Mouse (Mus musculus) kidney, adult 8-10 months (tissue): ENCODE results near the gene Galnt11.

ENCODE experiments used
- DNase-seq, 2 experiments: peaks; one replicate each; pipeline ENCODE4 v3.0.0; 2022

The Galnt11 gene

GRCm38 (mm10) chr5:25254491-25254890 lies 32.8 kb downstream of the Galnt11 start:
- DNase-seq = no peak

- DNase-seq = no peak
These were observed 35.0 kb downstream of the Galnt11 start for GRCm38 (mm10) chr5:25256686-25257085.

- DNase-seq = peak in 1 of 2 experiments; percentile 55
These were observed 39.7 kb downstream of the Galnt11 start for GRCm38 (mm10) chr5:25261452-25261851.

- DNase-seq = no peak
These were observed 40.6 kb downstream of the Galnt11 start for GRCm38 (mm10) chr5:25262266-25262665.

GRCm38 (mm10) chr5:25268258-25268888 lies 46.7 kb downstream of the Galnt11 start:
- DNase-seq = peak in 1 of 2 experiments; percentile 48

GRCm38 (mm10) chr5:25275629-25276028 lies 53.9 kb downstream of the Galnt11 start:
- no peak for DNase-seq

- no peak for DNase-seq
These were observed 54.7 kb downstream of the Galnt11 start for GRCm38 (mm10) chr5:25276365-25276764.

GRCm38 (mm10) chr5:25283988-25284387 lies 62.3 kb downstream of the Galnt11 start:
- no peak for DNase-seq

- DNase-seq = no peak
These were observed 75.1 kb downstream of the Galnt11 start for GRCm38 (mm10) chr5:25296830-25297229.

GRCm38 (mm10) chr5:25310226-25310625 lies 88.5 kb downstream of the Galnt11 start:
- no peak for DNase-seq

GRCm38 (mm10) chr5:25313881-25314280 lies 92.2 kb downstream of the Galnt11 start:
- DNase-seq = peak in 1 of 2 experiments; percentile 10
